Mouse (Mus musculus): ENCODE data around the gene Mrpl45. TPM values are rescaled to one million over a fixed set of nuclear protein-coding genes. Genes with fewer than 3 reads are reported as not detected.

Gene Mrpl45
- polyA plus RNA-seq, 1 experiment, result 53.2 TPM

DNA sequence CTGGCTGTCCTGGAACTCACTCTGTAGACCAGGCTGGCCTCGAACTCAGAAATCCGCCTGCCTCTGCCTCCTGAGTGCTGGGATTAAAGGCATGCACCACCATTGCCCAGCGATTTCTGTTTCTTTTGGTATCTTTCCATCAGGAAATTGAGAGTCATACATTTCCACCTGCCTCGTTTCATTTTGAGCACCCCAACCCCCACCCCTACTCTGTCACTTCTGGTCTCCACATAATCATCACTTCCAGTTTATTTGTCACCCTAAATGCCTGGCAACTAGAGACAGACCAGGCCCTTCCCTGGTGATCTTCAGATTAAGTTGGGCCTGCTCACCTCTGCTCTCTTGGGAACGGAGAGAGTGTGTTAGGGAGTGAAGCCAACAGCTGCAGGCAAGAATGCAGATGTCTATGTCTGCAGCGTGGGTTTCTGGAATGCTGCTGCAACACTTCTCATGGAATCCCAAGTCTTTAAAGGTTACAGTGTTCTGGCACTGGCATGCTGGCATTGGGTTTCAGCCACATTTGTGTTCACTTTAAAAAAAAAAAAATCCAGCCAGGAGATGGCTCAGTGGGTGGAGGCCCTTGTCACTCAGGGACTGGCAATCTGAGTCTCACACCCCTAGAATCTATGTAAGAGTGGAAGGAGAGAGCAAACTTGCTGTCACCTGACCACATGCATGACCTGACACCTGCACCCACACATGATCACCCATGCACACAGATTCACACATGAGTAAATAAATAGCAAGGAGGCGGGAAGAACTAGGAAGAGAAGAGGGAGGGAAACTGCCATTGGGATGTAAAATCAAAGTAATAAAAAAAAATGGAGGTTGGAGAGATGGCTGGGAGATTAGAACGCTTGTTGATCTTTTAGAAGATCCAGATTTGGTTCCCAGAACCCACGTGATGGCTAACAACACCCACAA is 29.4 kb upstream of the Mrpl45 start:
- no peaks in the 10 kb centered on the region for H3K4me1 ChIP-seq (ENCODE audit: control insufficient read depth, insufficient read depth, insufficient read length, low read length)
- H3K27ac ChIP-seq (replicated peaks; ENCODE audit: low read depth, low read length), result no peak overlapping the region
- H3K4me3 ChIP-seq (ENCODE audit: insufficient read depth, low read depth, low read length), result no peak overlapping the region

DNA sequence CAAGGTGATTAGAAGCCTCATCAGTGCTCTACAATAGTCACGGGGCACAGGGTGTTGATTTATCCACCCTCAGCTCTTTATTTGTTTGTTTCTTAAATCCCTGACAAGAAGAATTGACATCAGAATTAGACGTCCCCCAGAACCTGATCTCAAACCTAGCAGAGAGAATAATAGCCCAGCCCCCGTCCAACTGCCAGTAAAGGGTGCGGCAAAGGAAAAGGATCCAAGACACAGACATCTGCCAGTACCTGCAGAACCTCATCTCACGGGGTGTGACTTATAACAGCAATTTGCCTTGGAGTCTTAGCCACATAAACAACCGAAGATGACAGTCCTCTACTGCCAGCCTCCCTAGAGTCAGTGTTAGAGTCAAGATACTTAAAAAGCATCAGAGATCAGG is 28.5 kb upstream of the Mrpl45 start:
- Histone ChIP-seq H3K4me1 (ENCODE audit: control insufficient read depth, insufficient read depth, insufficient read length, low read length) (no peaks in the 10 kb centered on the region), H3K4me3 (ENCODE audit: insufficient read depth, low read depth, low read length) (no peak overlapping the region), H3K27ac (replicated peaks; ENCODE audit: low read depth, low read length) (no peak overlapping the region)

DNA sequence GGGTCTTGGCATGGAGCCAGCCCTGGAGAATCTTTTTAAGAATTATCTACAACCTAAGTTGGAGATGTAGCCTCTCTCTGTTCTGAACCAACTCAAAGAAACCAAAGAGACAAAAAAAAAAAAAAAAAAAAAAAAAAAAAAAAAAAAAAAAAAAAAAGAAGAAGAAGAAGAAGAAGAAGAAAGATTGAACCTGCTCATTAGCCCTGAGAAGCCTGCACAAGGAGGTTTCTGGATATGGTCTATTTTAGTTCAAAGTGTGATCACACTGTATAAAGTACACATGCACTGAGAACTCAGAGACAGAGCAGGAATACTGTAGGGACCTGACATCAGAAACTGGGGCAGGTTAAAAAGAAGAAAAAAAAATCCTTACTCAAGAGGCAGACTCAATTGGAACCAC is 27.9 kb upstream of the Mrpl45 start:
- H3K4me1 ChIP-seq (ENCODE audit: control insufficient read depth, insufficient read depth, insufficient read length, low read length), result no peaks in the 10 kb centered on the region
- no peak overlapping the region for H3K4me3 ChIP-seq (ENCODE audit: insufficient read depth, low read depth, low read length)

DNA sequence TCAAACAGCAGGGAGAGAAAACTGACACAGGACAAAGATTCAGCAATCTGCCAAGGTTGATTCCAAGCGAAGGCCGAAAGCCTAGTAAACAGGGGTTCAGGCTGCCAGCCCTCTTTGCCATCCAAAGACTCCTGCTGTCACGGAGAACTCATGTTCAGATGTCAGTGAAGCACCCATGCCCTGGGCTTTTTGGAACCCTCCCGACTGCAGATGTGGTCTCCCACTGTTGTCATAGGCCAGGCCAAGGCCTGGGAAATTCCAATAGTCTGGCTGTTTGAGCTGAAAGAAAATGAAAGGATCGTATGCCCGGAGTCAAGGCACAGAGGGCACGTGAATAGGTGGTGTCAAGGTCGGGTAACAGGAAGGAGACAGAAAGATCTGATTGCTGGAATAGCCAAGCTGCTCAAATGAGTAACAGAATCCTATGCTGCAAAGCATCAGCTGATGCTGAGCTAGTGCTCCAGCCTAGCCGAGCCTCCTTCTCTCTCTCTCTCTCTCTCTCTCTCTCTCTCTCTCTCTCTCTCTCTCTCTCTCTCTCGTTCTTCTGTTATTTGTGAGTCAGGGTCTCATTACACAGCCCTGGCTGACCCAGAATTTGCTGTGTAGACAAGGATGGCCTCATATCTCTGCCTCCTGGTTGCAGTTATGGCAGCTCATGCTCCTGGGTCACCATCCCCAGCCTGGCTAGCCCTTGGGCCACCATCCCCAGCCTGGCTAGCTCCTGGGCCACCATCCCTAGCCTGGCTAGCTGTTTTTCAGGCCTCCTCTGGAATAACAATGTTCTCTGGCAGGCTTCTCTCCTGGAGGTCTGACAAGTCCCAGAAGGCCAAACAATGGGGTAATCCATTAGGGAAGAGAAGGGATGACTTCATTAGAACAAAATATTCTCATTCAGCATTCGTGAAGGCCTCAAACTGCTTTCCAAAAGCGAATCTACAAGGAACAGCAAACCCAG is 26.0 kb upstream of the Mrpl45 start:
- Histone ChIP-seq H3K4me3 (ENCODE audit: insufficient read depth, low read depth, low read length) (no peak overlapping the region), H3K4me1 (ENCODE audit: control insufficient read depth, insufficient read depth, insufficient read length, low read length) (no peaks in the 10 kb centered on the region), H3K27ac (replicated peaks; ENCODE audit: low read depth, low read length) (no peak overlapping the region)

More for the DNA sequence above, 27.9 kb upstream of the Mrpl45 start:
- H3K27ac ChIP-seq (replicated peaks; ENCODE audit: low read depth, low read length), result no peak overlapping the region

DNA sequence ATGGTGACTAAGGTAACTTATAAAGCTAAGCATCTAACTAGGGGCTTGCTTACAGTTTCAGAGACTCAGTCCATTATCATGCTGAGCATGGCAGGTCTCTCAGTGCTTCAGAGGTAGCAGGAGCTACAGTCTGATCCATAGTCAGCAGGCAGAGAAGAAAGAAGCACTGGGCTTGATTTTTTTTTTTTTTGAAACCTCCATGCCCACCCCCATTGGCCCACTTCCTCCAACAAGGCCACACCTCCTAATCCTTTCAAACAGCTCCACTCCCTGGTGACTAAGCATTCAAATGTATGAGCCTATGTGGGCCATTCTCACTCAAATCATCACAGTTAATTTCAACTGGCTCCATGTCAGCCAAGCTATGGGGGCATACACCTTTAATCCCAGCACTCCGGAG is 22.8 kb upstream of the Mrpl45 start:
- Histone ChIP-seq H3K4me1 (ENCODE audit: control insufficient read depth, insufficient read depth, insufficient read length, low read length) (no peaks in the 10 kb centered on the region), H3K27ac (replicated peaks; ENCODE audit: low read depth, low read length) (no peak overlapping the region), H3K4me3 (ENCODE audit: insufficient read depth, low read depth, low read length) (no peak overlapping the region)

DNA sequence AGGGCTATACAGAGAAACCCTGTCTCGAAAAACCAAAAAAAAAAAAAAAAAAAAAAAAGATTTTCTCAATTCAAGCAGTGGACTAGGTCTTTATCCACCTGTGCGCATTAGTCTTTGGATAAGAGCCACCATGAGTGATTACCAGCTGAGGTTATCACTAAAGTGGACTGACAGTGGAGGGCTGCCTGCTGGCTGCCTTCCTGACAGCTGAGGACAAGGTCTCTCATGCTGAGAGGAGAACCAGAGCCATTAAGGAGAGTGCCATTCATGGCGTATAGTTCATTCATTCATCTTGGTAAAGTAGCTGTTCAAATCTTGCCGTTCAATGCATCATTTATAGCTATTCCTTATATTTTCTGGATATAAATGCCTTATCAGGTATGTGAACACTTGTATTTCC is 19.0 kb upstream of the Mrpl45 start:
- no peak overlapping the region for H3K27ac ChIP-seq (replicated peaks; ENCODE audit: low read depth, low read length)
- H3K4me3 ChIP-seq (ENCODE audit: insufficient read depth, low read depth, low read length), result no peak overlapping the region
- peaks cover 2% of the 10 kb centered on the region; the same call in 1 of the 2 replicates for H3K4me1 ChIP-seq (ENCODE audit: control insufficient read depth, insufficient read depth, insufficient read length, low read length)

DNA sequence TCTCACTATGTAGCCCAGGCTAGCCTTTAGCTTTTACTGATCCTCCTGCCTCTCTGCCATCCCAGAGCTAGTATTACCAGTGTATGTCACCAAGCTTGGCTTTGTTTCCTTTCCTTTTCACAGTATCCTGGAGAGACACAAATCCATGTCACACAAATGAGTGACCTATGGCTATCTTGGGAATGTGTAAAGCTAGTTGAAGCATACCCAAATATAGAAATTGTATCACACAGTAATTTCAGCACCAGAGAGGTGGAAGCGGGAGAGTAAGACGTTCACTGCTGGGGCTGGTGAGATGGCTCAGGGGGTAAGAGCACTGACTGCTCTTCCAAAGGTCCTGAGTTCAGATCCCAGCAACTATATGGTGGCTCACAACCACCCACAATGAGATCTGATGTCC is 15.6 kb upstream of the Mrpl45 start:
- Histone ChIP-seq H3K27ac (replicated peaks; ENCODE audit: low read depth, low read length) (no peak overlapping the region), H3K4me3 (ENCODE audit: insufficient read depth, low read depth, low read length) (no peak overlapping the region), H3K4me1 (ENCODE audit: control insufficient read depth, insufficient read depth, insufficient read length, low read length) (peaks cover 5% of the 10 kb centered on the region; the same call in 1 of the 2 replicates)

DNA sequence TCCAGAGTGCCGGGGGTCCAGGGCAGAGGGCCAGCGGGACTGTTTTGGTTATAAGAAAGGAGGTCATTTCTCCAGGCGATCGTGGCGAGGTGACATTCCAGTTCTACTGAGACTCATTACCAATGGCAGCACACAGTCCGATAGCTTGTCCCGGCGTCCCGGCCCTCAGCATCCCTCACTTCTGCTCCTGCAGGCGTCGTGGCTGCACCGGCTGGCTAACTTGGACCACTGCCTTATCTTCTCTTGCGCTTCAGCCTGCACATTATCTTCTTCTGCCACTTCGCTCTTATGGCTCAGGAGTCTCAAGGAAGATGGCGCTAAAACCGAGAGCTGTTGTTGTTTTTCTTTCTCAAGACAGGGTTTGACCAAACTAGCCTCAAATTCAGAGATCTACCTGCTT is 14.1 kb upstream of the Mrpl45 start:
- Histone ChIP-seq H3K27ac (replicated peaks; ENCODE audit: low read depth, low read length) (no peak overlapping the region), H3K4me1 (ENCODE audit: control insufficient read depth, insufficient read depth, insufficient read length, low read length) (peaks cover 5% of the 10 kb centered on the region; the same call in 1 of the 2 replicates), H3K4me3 (ENCODE audit: insufficient read depth, low read depth, low read length) (no peak overlapping the region)

DNA sequence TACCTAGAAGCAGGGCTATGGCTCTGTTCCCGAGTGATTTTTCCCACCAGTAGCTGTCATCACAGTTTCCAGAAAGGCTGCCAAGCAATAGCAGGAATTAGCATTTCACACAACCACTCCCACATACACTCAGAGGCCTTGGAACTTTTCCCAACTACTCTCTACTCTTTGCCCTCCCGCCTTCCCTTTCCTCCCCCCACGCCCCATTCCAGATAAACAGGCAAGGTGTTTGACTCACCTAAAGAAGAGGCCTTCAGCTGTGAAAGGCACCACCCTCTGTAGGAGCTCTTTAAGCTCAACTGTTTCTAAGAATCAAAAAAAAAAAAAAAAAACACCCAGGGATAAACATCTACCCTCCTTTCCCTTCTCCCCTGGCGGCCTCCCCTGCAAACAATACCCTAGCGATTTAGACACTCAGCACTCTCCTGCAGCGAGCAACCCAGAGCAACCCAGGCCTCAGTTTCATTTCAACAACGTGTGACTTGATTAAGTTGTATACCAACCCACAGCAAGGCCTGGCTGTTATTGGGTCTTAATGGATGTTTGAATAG is 13.2 kb upstream of the Mrpl45 start:
- H3K4me3 ChIP-seq (ENCODE audit: insufficient read depth, low read depth, low read length), result no peak overlapping the region
- peaks cover 5% of the 10 kb centered on the region; the same call in 1 of the 2 replicates for H3K4me1 ChIP-seq (ENCODE audit: control insufficient read depth, insufficient read depth, insufficient read length, low read length)
- H3K27ac ChIP-seq (replicated peaks; ENCODE audit: low read depth, low read length), result peak overlapping the region; percentile 31; the same call in 1 of the 2 replicates

DNA sequence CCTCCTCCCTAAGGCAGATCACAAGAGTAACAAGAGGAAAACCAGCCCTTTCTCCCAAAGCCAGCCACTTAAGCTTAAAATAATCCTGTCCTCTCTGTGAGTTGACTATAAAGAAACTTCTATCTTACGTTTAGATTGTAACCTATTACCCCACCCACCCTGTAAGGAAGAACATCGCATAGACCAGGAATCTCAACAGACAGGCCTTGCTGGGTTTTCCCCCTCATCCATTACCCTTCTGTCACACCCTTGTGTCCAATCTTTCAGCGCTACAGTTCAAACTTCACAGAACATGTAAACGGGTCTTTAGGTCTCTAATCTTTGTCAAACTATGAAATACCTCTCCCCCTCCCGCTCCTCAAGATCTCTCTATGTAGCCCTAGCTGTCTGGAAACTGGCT is 10.9 kb upstream of the Mrpl45 start:
- Histone ChIP-seq H3K4me1 (ENCODE audit: control insufficient read depth, insufficient read depth, insufficient read length, low read length) (peaks cover 5% of the 10 kb centered on the region; the same call in 1 of the 2 replicates), H3K27ac (replicated peaks; ENCODE audit: low read depth, low read length) (no peak overlapping the region), H3K4me3 (ENCODE audit: insufficient read depth, low read depth, low read length) (no peak overlapping the region)

DNA sequence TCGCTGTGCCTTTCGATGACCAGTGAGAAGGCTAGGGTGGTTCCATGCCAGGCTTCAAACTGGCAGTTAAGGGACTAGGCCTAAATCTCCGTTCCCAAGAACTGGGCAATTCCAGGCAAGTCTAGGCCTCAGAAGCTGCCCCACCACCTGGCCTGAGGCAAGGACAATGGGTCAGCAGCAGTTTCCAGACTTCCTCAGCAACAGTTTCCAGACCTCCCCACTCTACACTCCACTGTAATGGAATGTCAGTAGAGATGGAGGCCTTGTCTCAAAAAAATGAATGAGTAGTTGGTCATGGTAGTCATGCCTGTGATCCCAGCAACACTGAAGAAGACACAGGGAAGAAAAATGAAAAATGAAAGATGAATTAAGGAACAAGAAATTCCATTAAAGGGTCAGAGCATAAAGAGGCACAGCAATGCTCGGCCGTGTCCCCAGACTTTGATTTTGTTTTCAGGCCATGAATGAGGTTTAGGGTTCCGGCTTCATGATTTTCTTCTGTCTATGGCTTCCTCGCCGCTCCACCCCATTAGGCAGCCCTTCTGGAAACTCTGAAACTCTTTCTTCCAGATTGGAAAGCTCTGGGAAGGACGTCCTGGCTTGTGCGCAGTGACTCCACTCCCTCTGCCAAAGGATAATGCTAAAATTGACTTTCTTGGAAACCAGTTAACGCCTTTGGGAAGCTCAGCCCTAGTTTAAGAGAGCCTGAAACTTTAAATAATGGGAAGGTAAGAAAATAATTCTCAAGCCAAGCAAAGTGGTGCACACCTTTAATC is 8.0 kb upstream of the Mrpl45 start:
- no peaks in the 10 kb centered on the region for H3K4me1 ChIP-seq (ENCODE audit: control insufficient read depth, insufficient read depth, insufficient read length, low read length)
- H3K27ac ChIP-seq (replicated peaks; ENCODE audit: low read depth, low read length), result no peak overlapping the region
- H3K4me3 ChIP-seq (ENCODE audit: insufficient read depth, low read depth, low read length), result no peak overlapping the region

DNA sequence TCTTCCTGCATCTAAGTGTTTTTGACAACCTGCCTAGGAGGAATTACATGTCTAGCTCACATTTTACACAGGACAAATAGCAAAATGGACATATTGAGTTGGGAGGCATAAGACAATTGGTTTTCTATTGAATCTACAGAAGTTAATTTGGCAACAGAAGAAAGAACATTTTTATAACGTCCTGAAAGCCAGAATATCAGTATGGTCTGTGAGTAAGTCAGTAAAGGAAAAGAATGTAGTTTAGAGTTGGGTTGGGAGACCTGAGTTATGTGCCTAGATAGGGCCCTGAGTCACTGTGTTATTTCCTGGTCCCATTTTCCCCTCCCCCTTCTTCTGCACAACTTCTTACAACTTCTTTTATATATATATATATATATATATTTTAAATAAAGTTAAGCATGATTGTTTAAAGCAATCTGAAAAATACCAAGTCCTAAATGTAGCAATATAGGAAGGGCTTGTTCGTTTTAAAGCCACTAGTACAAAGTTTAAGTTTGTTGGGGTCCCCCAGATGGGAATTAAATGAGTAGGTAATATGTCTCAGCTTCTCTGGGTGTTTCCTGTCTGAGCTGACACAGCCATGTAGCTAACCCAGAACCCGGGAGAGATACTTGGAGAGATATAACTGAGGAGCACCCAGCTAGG is 6.6 kb upstream of the Mrpl45 start:
- no peak overlapping the region for H3K4me3 ChIP-seq (ENCODE audit: insufficient read depth, low read depth, low read length)
- no peaks in the 10 kb centered on the region for H3K4me1 ChIP-seq (ENCODE audit: control insufficient read depth, insufficient read depth, insufficient read length, low read length)
- no peak overlapping the region for H3K27ac ChIP-seq (replicated peaks; ENCODE audit: low read depth, low read length)

DNA sequence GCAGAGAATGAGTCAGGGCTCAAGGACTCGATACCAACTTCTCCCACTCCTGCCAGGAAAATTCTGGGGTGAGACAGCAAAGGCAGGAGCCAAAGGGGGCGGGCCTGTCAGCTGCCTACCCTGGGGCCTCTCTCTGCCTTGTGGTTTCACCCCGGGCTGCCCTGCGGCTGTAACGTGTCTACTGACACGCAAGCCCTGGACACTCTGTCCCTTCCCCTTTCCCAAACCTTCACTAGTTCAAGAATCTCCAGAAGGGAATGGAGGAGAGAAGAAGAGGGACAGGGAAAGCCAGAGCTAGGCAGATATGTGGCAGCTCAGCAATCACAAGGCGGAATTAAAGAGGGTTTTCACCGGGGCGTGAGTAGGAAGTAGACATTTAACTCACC is 6.1 kb upstream of the Mrpl45 start:
- Histone ChIP-seq H3K4me1 (ENCODE audit: control insufficient read depth, insufficient read depth, insufficient read length, low read length) (no peaks in the 10 kb centered on the region), H3K4me3 (ENCODE audit: insufficient read depth, low read depth, low read length) (peak overlapping the region; percentile 59), H3K27ac (replicated peaks; ENCODE audit: low read depth, low read length) (peak overlapping the region; percentile 58)

DNA sequence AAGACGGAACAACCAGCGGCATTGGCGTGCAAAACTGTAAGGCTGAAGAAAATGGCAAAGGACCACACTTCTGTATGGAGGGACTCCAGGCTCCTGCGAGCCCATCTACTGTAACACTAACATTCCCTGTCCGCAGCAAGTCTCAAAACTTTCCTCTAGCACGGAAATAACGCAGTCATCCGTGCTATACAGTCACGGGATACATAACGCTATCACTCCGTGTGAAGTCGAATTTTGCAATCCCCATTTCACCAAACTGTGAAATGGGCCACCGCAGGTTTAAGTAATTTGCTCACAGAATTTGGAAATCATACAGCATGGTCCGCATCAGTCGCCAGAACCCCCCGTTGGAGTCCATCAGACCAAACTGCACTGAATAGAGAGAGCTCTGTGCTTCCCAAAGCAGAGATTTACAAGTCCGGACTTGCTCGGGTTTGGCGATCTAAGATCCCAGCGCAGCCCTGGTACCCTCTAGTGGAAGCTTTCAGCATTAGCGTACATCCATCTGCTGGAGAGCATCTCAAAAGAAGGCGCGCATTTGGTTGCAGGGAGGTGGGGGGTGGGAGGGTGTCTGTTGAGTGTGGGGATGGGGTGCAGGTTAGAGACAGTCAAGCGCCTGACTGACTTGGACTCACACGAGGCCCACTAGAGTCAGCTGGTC is 5.5 kb upstream of the Mrpl45 start:
- H3K4me1 ChIP-seq (ENCODE audit: control insufficient read depth, insufficient read depth, insufficient read length, low read length), result no peaks in the 10 kb centered on the region
- H3K27ac ChIP-seq (replicated peaks; ENCODE audit: low read depth, low read length), result peak overlapping the region; percentile 58

More for the DNA sequence above, 5.5 kb upstream of the Mrpl45 start:
- peak overlapping the region; percentile 59 for H3K4me3 ChIP-seq (ENCODE audit: insufficient read depth, low read depth, low read length)
